Mouse (Mus musculus): ENCODE measurements around the gene Dgkq. TPM values are rescaled to one million over a fixed set of nuclear protein-coding genes. Genes with fewer than 3 reads are reported as not detected.

The Dgkq gene
- polyA plus RNA-seq, 1 experiment from 2014 or later, result 5.9 TPM

DNA sequence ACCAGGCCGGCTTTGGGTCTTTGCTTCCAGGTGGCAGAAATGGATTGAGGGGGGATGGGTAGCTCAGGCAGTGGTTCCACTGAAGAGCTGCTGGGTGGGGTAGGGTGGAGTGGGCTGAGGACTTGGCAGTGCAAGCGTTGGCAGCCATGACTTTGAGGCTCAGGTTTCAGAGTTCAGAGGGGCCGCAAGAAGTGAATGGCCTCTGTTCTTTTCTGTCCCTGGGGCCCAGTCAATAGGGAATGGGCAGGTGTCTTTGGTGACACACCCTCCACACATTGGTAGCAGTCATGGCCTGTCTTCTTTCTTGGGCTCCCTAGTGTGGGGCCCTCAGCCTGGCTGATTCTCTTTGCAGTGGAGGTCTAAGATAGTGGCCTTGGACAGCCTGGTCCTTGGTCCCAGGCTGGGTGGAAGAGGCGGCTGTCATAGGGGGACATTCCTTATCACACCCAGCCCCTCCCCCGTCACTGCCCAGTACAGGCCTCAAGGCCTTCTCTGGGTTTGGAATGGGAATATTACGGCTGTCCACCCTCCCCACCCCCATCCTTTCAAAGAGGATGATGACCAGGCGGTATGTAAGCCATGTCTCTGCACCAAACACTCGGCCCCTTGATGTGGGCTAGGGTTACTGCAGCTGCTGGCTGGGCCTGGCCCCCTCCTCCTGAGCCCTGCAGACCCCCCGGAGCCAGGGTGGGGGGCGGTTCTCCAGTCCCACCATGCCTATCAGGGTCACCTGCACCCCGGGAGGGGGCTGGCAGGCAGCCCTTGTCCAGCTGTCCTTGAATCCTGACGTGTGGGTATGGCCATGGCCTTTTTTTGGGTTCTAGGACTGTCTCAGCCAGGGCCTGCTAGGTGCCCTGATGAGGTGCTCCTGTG is 34.5 kb upstream of the Dgkq start:
- Histone ChIP-seq H3K27ac (replicated peaks) (no peak overlapping the region), H3K27me3 (replicated peaks) (no peaks in the 10 kb centered on the region), H3K9me3 (no peaks in the 10 kb centered on the region), H3K4me3 (no peak overlapping the region), H3K4me1 (peaks cover 52% of the 10 kb centered on the region), H3K36me3 (peaks cover 63% of the 10 kb centered on the region), H3K9ac (no peak overlapping the region), H3K4me2 (no peak overlapping the region)
- ATAC-seq (ENCODE audit: extremely low read depth, insufficient number of reproducible peaks, low FRiP score, low TSS enrichment), result no peak
- WGBS, result 61% methylated on average over 12 of the region's 12 CpGs

DNA sequence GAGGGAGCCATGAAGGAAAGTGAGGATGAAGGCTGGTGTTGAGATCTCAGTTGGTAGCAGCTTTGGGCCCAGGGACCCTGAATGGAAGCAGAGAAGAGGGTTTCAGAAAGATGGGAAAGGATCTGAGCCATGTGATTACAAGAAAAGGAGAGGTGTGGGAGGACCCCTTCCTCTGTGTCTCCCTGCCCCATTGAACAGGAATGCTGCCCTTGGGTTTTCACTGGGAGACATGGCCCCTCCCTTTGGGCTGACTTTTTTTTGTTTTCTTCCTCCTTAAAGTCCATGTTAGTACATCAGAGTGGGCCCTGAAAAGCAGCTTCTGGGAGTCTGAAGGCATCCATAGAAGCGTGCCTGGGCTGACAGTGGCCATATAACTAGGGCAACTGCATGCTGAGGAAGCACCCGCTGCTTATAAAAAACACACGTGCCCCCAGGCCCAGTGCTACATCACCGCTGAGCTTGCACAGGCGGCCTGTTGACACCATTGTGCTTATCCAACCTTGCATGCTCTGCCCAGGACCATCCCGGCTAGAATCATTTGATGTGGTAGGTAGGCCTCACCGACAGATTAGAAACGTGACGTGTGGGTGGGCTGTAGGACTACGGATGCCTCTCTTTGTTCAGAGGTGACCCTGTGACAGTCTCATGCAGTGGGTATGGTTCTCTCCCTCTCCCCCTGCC is 32.0 kb upstream of the Dgkq start:
- WGBS, result 63% methylated on average over 10 of the region's 10 CpGs
- ATAC-seq (ENCODE audit: extremely low read depth, insufficient number of reproducible peaks, low FRiP score, low TSS enrichment), result no peak
- Histone ChIP-seq H3K9me3 (no peaks in the 10 kb centered on the region), H3K27ac (replicated peaks) (peak overlapping the region; percentile 77), H3K4me3 (no peak overlapping the region), H3K4me2 (no peak overlapping the region), H3K36me3 (peaks cover 41% of the 10 kb centered on the region), H3K9ac (peak overlapping the region; percentile 37; the same call in 1 of the 2 replicates), H3K27me3 (replicated peaks) (no peaks in the 10 kb centered on the region), H3K4me1 (peaks cover 67% of the 10 kb centered on the region)

DNA sequence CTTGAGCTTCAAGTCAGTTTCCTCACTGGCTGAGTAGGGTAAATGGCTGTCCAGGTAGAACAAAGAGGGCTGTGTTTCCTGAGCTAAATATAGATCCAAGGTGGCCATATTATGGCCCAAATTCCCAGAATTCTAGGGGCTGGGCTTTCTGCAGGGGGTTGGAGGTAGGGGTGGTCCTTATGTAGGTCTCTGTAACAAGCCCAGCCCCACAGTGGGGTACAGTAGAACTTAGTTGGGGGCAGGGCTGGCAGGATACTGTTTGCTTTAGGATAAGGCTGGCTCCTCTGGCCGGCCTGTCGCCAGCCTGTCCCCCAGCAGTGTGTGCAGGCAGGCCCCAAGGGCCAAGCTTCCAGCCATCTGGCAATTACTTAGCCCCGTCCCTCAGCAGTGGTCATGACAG is 30.9 kb upstream of the Dgkq start:
- Histone ChIP-seq H3K4me3 (no peak overlapping the region), H3K36me3 (peaks cover 30% of the 10 kb centered on the region), H3K9me3 (no peaks in the 10 kb centered on the region), H3K4me1 (peaks cover 78% of the 10 kb centered on the region), H3K4me2 (peak overlapping the region; percentile 29; the same call in 1 of the 2 replicates), H3K27me3 (replicated peaks) (no peaks in the 10 kb centered on the region), H3K27ac (replicated peaks) (peak overlapping the region; percentile 77), H3K9ac (peak overlapping the region; percentile 37; the same call in 1 of the 2 replicates)
- ATAC-seq (ENCODE audit: extremely low read depth, insufficient number of reproducible peaks, low FRiP score, low TSS enrichment), result no peak
- WGBS, result 33% methylated on average over 3 of the region's 3 CpGs

DNA sequence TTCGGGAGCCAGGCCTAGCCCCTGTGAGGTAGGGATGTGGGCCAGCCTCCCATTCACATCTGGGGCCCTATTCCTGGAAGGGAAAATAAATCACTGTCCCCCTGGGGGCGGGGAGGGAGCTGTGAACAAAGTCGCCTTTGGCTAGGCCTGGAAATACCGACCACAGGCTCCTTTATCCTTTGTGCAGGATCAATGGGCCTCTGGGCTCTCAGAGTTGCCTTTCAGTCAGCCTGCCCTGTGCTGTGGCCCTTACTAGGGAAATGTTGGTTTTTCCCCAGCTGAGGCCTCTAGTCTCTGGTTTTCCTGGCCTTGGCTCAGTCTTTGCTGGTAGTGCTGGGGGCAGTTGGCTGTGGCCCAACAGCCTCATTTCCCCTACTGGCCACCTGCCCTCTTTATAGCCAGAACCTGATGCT is 27.9 kb upstream of the Dgkq start:
- ATAC-seq (ENCODE audit: extremely low read depth, insufficient number of reproducible peaks, low FRiP score, low TSS enrichment), result no peak
- Histone ChIP-seq H3K4me1 (peaks cover 80% of the 10 kb centered on the region), H3K9ac (peak overlapping the region; percentile 58), H3K4me2 (peak overlapping the region; percentile 21), H3K27ac (replicated peaks) (peak overlapping the region; percentile 37), H3K27me3 (replicated peaks) (no peaks in the 10 kb centered on the region), H3K4me3 (no peak overlapping the region), H3K9me3 (no peaks in the 10 kb centered on the region), H3K36me3 (peaks cover 4% of the 10 kb centered on the region; the same call in 1 of the 2 replicates)
- 54% methylated on average over 4 of the region's 4 CpGs for whole genome bisulfite sequencing

DNA sequence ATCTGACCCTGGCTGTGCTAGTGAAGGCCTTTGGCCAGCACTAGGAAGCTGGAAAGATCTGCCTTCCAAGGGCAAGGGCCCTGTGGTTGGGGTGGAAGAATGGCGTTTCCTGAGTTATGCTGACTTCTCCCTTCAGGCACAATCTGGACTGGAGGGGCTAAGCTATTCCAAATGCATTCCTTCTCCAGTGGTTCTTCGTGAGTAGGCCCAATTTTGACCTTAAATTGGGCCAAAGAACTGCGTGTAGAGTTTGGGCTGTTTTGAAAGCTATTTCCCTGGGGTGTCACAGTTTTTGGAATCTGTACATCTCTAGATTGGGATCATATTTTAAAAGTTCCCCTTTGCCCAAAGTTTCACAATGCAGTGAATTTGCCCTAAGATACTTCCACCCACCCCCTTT is 27.1 kb upstream of the Dgkq start:
- Histone ChIP-seq H3K9me3 (no peaks in the 10 kb centered on the region), H3K36me3 (no peaks in the 10 kb centered on the region), H3K4me1 (peaks cover 85% of the 10 kb centered on the region), H3K27ac (replicated peaks) (peak overlapping the region; percentile 32; the same call in 1 of the 2 replicates), H3K9ac (no peak overlapping the region; the same call in 1 of the 2 replicates), H3K4me2 (peak overlapping the region; percentile 89), H3K4me3 (no peak overlapping the region), H3K27me3 (replicated peaks) (no peaks in the 10 kb centered on the region)
- 84% methylated on average over 3 of the region's 3 CpGs for WGBS
- ATAC-seq (ENCODE audit: extremely low read depth, insufficient number of reproducible peaks, low FRiP score, low TSS enrichment), result no peak

DNA sequence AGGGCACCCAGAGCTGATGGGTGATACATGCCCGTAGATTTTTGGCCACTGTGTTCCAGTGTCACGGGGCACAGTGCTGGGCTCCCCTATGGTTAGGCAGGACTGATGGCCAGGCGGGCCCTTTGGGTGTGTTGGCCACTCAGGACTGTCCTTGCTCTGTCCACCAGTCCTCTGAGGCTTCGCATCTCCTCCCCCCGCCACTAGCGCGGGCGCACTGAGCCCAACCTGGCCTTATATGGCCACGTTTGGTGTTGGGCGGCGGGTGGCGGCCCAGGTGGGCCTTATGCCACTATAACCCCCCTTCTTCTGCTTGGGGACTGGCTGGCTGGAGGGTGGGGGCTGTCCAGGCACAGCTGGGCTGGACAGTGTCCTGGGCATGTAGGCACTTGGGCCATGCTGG is 26.4 kb upstream of the Dgkq start:
- no peaks in the 10 kb centered on the region for H3K9me3 ChIP-seq
- no peak overlapping the region for H3K27ac ChIP-seq (replicated peaks)
- peak overlapping the region; percentile 91 for H3K4me3 ChIP-seq
- no peaks in the 10 kb centered on the region for H3K36me3 ChIP-seq
- H3K27me3 ChIP-seq (replicated peaks), result no peaks in the 10 kb centered on the region
- 0 out of 2 replicates have a peak overlapping the region, but pooled peaks have one; percentile 95 for H3K9ac ChIP-seq
- ATAC-seq (ENCODE audit: extremely low read depth, insufficient number of reproducible peaks, low FRiP score, low TSS enrichment), result no peak
- peaks cover 83% of the 10 kb centered on the region for H3K4me1 ChIP-seq
- WGBS, result 85% methylated on average over 11 of the region's 12 CpGs
- peak overlapping the region; percentile 89 for H3K4me2 ChIP-seq

DNA sequence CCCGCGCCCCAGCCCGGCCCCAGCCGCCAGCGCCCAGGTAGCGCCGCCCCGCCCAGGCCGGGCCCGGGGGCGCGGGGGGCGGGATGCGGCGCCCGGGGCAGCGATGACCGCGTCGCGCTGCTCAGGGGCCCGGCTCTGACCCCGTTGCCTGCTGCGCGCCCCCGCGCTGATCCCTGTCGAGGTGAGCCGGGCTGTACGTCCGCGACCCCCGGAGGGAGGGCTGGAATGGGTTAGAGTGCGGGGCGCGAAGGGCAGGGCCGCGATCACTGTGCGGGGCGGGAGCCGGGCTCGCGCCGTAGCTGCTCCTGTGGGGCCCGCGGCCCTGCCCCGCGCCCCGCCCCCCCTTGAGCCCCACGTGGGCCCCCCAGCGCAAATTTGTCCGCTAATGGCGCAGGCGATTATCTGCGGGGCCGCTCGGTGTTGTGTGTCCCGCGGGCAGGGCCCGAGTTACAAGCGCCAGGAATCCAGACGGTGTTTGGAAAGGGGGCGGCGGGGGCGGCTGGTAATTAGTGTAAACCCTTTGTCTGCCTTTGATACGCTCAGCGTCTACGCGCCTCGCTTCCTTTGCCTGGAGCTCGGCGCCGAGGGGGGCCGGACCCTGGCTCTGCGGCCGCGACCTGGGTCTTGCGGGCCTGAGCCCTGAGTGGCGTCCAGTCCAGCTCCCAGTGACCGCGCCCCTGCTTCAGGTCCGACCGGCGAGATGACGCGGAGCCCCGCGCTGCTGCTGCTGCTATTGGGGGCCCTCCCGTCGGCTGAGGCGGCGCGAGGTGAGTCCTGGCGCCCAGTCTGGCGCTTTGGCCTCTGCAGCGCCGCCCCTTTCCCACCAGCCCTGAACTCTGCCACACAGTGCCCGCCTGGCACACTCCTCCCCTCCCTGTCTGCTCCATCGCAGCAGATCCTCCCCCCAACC is 25.1 kb upstream of the Dgkq start:
- H3K4me1 ChIP-seq, result peaks cover 70% of the 10 kb centered on the region
- ATAC-seq (ENCODE audit: extremely low read depth, insufficient number of reproducible peaks, low FRiP score, low TSS enrichment), result peak; percentile 43
- WGBS, result under 1% methylated on average over 79 of the region's 99 CpGs
- peaks cover 3% of the 10 kb centered on the region; the same call in 1 of the 2 replicates for H3K36me3 ChIP-seq
- H3K9ac ChIP-seq, result peak overlapping the region; percentile 95
- no peaks in the 10 kb centered on the region for H3K9me3 ChIP-seq
- H3K27me3 ChIP-seq (replicated peaks), result no peaks in the 10 kb centered on the region
- peak overlapping the region; percentile 74 for H3K27ac ChIP-seq (replicated peaks)
- H3K4me3 ChIP-seq, result peak overlapping the region; percentile 91
- H3K4me2 ChIP-seq, result peak overlapping the region; percentile 89

DNA sequence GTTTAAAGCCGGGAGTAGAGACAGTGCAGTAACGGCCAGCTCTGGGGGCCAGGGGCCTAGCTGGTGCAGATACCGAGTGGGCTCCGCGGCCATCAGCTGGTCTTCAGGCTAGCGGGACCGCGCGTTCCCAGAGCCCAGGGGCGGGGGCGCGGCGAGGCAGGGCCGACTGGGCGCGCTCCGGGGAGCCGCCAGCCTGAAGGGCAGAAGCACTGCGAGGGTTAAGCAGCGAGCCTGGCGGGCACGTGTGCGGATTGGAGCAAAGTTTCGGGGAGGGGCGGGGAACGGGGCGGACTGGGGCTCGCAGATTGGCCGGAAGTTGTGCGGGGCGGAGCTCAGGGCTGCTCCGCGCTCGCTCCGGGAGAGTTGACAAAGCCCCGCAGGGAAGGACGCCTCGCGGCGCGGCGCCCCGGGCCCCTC is 24.4 kb upstream of the Dgkq start:
- Histone ChIP-seq H3K36me3 (peaks cover 3% of the 10 kb centered on the region; the same call in 1 of the 2 replicates), H3K9me3 (no peaks in the 10 kb centered on the region), H3K27me3 (replicated peaks) (no peaks in the 10 kb centered on the region), H3K27ac (replicated peaks) (peak overlapping the region; percentile 74), H3K4me3 (peak overlapping the region; percentile 91), H3K9ac (peak overlapping the region; percentile 95), H3K4me2 (peak overlapping the region; percentile 89), H3K4me1 (peaks cover 63% of the 10 kb centered on the region)
- WGBS, result under 1% methylated on average over 33 of the region's 43 CpGs
- peak; percentile 87 for ATAC-seq (ENCODE audit: extremely low read depth, insufficient number of reproducible peaks, low FRiP score, low TSS enrichment)

DNA sequence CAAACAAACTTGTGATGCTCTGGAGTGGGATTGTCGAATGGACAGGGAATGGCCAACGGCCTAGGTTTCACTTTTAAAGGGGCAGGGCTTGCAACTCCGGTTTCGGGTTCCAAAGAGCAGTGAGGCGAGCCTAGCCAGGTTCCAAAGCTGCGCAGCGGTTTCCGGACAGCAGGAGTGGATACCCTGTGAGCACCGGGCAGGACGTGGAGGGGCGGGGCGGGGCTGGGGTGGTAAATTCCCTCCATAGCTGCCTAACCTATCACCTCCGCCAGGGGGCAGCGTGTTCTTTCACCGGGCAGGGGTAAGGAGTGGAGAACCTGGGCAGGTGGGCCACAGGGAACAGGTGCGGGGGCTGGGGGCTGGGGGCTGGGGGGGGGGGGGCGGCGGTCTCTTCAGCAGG is 22.8 kb upstream of the Dgkq start, which contains the start of gene Fgfrl1:
TSS of gene Fgfrl1 (plus strand) at position 112 of the 400 bp plus-strand sequence.
- Histone ChIP-seq H3K9me3 (no peaks in the 10 kb centered on the region), H3K27me3 (replicated peaks) (no peaks in the 10 kb centered on the region), H3K4me3 (peak within 1 kb of the TSS; percentile 91), H3K36me3 (peaks cover 3% of the 10 kb centered on the region; the same call in 1 of the 2 replicates), H3K27ac (replicated peaks) (no peak within 1 kb of the TSS), H3K4me1 (peaks cover 47% of the 10 kb centered on the region), H3K9ac (peak within 1 kb of the TSS; percentile 95), H3K4me2 (peak within 1 kb of the TSS; percentile 89)
- 4% methylated on average over 18 of the region's 18 CpGs for WGBS
- ATAC-seq (ENCODE audit: extremely low read depth, insufficient number of reproducible peaks, low FRiP score, low TSS enrichment), result no peak

DNA sequence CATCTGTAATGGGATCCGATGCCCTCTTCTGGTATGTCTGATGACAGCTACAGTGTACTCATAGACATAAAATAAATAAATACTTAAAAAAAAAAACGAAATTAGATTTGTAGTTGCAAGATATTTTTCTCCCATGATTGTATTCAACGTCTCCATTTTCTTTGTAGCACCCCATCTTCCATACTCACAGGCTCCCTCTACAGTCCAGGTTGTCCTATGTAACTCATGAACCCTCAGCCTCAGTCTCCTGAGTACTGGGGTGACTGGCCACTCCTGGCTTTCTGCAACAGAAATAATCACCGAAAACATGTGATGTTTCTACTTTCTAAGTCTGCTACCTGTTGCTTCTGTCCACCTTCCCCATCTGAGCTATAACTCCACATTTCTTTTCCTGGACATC is 21.7 kb upstream of the Dgkq start:
- Histone ChIP-seq H3K27me3 (replicated peaks) (no peaks in the 10 kb centered on the region), H3K9ac (no peak overlapping the region), H3K27ac (replicated peaks) (no peak overlapping the region), H3K36me3 (peaks cover 3% of the 10 kb centered on the region; the same call in 1 of the 2 replicates), H3K4me3 (no peak overlapping the region), H3K9me3 (no peaks in the 10 kb centered on the region), H3K4me1 (peaks cover 36% of the 10 kb centered on the region), H3K4me2 (0 out of 2 replicates have a peak overlapping the region, but pooled peaks have one; percentile 89)
- ATAC-seq (ENCODE audit: extremely low read depth, insufficient number of reproducible peaks, low FRiP score, low TSS enrichment), result no peak
- 58% methylated on average over 4 of the region's 4 CpGs for WGBS

All from heart, embryonic 13.5 days (tissue).